Mouse (Mus musculus): ENCODE measurements around the gene Ndufa1. TPM values are rescaled to one million over a fixed set of nuclear protein-coding genes. Genes with fewer than 3 reads are reported as not detected.

The Ndufa1 gene
- polyA plus RNA-seq, 1 experiment from 2014 or later: 585 TPM

- DNase-seq (ENCODE audit: low spot score) (no peak), ATAC-seq (ENCODE audit: low FRiP score, low TSS enrichment) (no peak)
- no peaks in the 10 kb centered on the region for H3K4me1 ChIP-seq (replicated peaks; ENCODE audit: control insufficient read depth, insufficient read depth)
- no peak overlapping the region for H3K4me2 ChIP-seq (replicated peaks; ENCODE audit: low read depth)
- no peak overlapping the region for H3K4me3 ChIP-seq (ENCODE audit: low read depth, low read length)
- no peaks in the 10 kb centered on the region for H3K9me3 ChIP-seq (ENCODE audit: control insufficient read depth, low read length)
- TF ChIP-seq EP300 (optimal IDR thresholded peaks at IDR 0.05): no peak
- TF ChIP-seq CTCF (IDR thresholded peaks at IDR 0.05; ENCODE audit: low read depth): no peak
- H3K27ac ChIP-seq (replicated peaks): no peak overlapping the region
- 91% methylated on average over 3 of the region's 3 CpGs for WGBS
- H3K9ac ChIP-seq (ENCODE audit: low read length): no peak overlapping the region
- no peaks in the 10 kb centered on the region for H3K36me3 ChIP-seq (ENCODE audit: control insufficient read depth, insufficient read depth, low read length)
- no peaks in the 10 kb centered on the region for H3K27me3 ChIP-seq (ENCODE audit: control insufficient read depth, insufficient read depth, low read length)
These were observed 49.2 kb downstream of the Ndufa1 start for GRCm38 (mm10) chrX:37141732-37142131.

Other genes with a start within 250 kb of the Ndufa1 start
- gene Sept6, start 199.4 kb downstream of the Ndufa1 start, polyA plus RNA-seq (2015; fragmentation: Nextera tagmentation; extraction: Ambion mirVana): 7.7 and 8.1 TPM in 2 replicates
- gene Sowahd, start 142.3 kb downstream of the Ndufa1 start, polyA plus RNA-seq (2015; fragmentation: Nextera tagmentation; extraction: Ambion mirVana): 0.16 and 0.21 TPM in 2 replicates
- 654 and 734 TPM in 2 replicates for gene Rpl39, start 105.8 kb downstream of the Ndufa1 start, polyA plus RNA-seq (2015; fragmentation: Nextera tagmentation; extraction: Ambion mirVana)
- gene Upf3b, start 80.8 kb downstream of the Ndufa1 start, polyA plus RNA-seq (2015; fragmentation: Nextera tagmentation; extraction: Ambion mirVana): 9.1 and 9.2 TPM in 2 replicates
- 6.9 and 7.5 TPM in 2 replicates for gene Nkap, start 64.4 kb downstream of the Ndufa1 start, polyA plus RNA-seq (2015; fragmentation: Nextera tagmentation; extraction: Ambion mirVana)
- gene Akap14, start 22.3 kb downstream of the Ndufa1 start, polyA plus RNA-seq (2015; fragmentation: Nextera tagmentation; extraction: Ambion mirVana): 0.05 TPM in 1 of 2 replicates, not detected in the other
- 9.6 TPM in 2 replicates for gene Rnf113a1, start 82 bp upstream of the Ndufa1 start, polyA plus RNA-seq (2015; fragmentation: Nextera tagmentation; extraction: Ambion mirVana)
- gene Gm9, start 19.9 kb upstream of the Ndufa1 start, polyA plus RNA-seq (2015; fragmentation: Nextera tagmentation; extraction: Ambion mirVana): not detected in 2 replicates
- gene Rhox1, start 31.1 kb upstream of the Ndufa1 start, polyA plus RNA-seq (2015; fragmentation: Nextera tagmentation; extraction: Ambion mirVana): not detected in 2 replicates
- gene Rhox2a, start 53.8 kb upstream of the Ndufa1 start, polyA plus RNA-seq (2015; fragmentation: Nextera tagmentation; extraction: Ambion mirVana): not detected in 2 replicates
- gene Rhox3a, start 58.8 kb upstream of the Ndufa1 start, polyA plus RNA-seq (2015; fragmentation: Nextera tagmentation; extraction: Ambion mirVana): not detected in 2 replicates
- not detected in 2 replicates for gene Rhox4a, start 74.2 kb upstream of the Ndufa1 start, polyA plus RNA-seq (2015; fragmentation: Nextera tagmentation; extraction: Ambion mirVana)
- gene Rhox3a2, start 188.9 kb upstream of the Ndufa1 start, polyA plus RNA-seq (2015; fragmentation: Nextera tagmentation; extraction: Ambion mirVana): not detected in 2 replicates
- not detected in 2 replicates for gene Rhox4a2, start 199.7 kb upstream of the Ndufa1 start, polyA plus RNA-seq (2015; fragmentation: Nextera tagmentation; extraction: Ambion mirVana)
- gene Rhox2b, start 220.9 kb upstream of the Ndufa1 start, polyA plus RNA-seq (2015; fragmentation: Nextera tagmentation; extraction: Ambion mirVana): not detected in 2 replicates
- not detected in 2 replicates for gene Rhox4b, start 241.3 kb upstream of the Ndufa1 start, polyA plus RNA-seq (2015; fragmentation: Nextera tagmentation; extraction: Ambion mirVana)